Comparison of ENCODE assay signal across 8 mouse cellular contexts in the genomic region with DNA sequence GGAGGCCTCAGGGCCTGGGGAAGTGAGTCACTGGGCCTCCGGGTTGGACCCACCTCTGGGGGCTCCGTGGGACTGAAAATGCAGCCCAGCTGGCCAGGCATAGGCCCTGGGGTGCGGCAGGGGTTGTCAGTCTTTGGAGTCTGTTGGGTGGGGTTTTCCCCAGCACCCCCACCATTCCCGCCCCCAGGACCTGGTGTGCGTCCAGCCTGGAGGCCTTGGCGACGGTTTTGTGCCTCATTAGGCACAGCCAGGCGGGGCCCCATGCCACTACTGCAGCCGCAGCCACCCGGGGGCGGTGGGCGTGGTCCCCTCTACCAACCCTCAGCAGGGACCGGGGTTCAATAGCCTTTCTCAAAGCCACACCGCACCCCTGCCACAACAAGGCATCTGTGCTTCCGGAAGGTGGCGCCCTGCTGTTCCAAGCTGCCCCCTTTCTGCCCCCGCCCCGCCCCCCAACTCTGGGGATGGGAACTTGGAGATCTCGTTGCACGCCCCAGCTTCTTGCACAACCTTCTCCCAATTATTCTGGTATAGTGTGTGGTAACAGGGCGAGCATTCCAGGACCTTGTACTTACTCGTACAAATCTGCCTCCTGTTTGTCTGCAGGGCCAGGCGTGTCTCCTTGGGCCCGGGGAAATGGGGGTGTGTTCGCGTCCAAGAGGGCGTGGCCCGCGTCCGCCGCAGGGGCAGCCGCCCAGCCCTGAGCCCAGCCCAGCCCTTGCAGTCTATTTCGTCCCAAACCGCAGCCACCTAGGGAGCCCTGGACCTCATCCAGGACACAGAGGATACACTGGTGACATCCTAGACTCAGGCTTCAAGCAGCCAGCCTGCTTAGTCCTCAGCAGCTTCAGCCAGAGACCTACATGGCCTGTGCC. TPM values are rescaled to one million over a fixed set of nuclear protein-coding genes. Genes with fewer than 3 reads are reported as not detected.
A peak's percentile ranks its signal among the peaks of the same experiment; 100 is the strongest.
DNase-seq lines count a peak whose midpoint lies in the region; ATAC-seq lines count a peak whose summit lies in the region.

No protein-coding gene starts in this region.

- no peaks in the 10 kb centered on the region for H3K9me3 ChIP-seq in hindbrain, embryonic 14.5 days (ENCODE audit: control insufficient read depth, low read length)

- H3K4me3 ChIP-seq in hindbrain, embryonic 14.5 days (replicated peaks; ENCODE audit: low read length) = peak overlapping the region; percentile 24

- H3K27ac ChIP-seq in hindbrain, embryonic 14.5 days = 0 out of 2 replicates have a peak overlapping the region, but pooled peaks have one; percentile 2

- ATAC-seq in hindbrain, embryonic 14.5 days (ENCODE audit: low FRiP score) = peak; percentile 78

- peak overlapping the region; percentile 47 for H3K9ac ChIP-seq in hindbrain, embryonic 14.5 days

- H3K4me1 ChIP-seq in hindbrain, embryonic 14.5 days (replicated peaks; ENCODE audit: control insufficient read depth, insufficient read depth, low read length) = no peaks in the 10 kb centered on the region

- H3K36me3 ChIP-seq in hindbrain, embryonic 14.5 days (replicated peaks; ENCODE audit: control insufficient read depth, insufficient read depth) = no peaks in the 10 kb centered on the region

- under 1% methylated on average over 32 of the region's 34 CpGs for WGBS in hindbrain, embryonic 14.5 days

- peak overlapping the region; percentile 56 for H3K4me2 ChIP-seq in hindbrain, embryonic 14.5 days (replicated peaks)

- H3K27me3 ChIP-seq in hindbrain, embryonic 14.5 days (ENCODE audit: control insufficient read depth, insufficient read depth, low read length) = no peaks in the 10 kb centered on the region

- DNase-seq in Muller cell, postnatal 12 days (ENCODE audit: inconsistent ontology term) = peak; percentile 98
- peak; percentile 40 for DNase-seq in brain, adult 2 months (ENCODE audit: low read depth, low spot score)
- DNase-seq in gastrocnemius, adult 8-10 months (ENCODE audit: low spot score in 2 of 2) = peak; percentile 82 to 86
- no peak for DNase-seq in hindbrain, embryonic 14.5 days (ENCODE audit: low spot score)
- peak; percentile 40 to 56 for DNase-seq in layer of hippocampus, postnatal 36 days
- DNase-seq in lung, postnatal 4 days = peak; percentile 82 to 94
- DNase-seq in right cerebral cortex, postnatal 25 days = peak; percentile 29
- DNase-seq in c-Kit-positive CD71-positive TER-119-positive erythroid progenitor cells, embryonic 14.5 days (ENCODE audit: low spot score) = no peak

RNA-seq across cellular contexts. Expression of a gene that starts 26.1 kb away (rescaled TPM):
- 10 to 100 TPM; 55.6 to 60.8 (median 58.6) TPM for total RNA-seq in gastrocnemius, adult 8-10 months (2022)
- polyA plus RNA-seq in hindbrain, embryonic 14.5 days (2014; fragmentation: Nextera tagmentation; extraction: Ambion mirVana) = 12.3 and 13.0 TPM in 2 replicates
- 10 to 100 TPM; 12.2 to 14.2 TPM for total RNA-seq in layer of hippocampus, postnatal 36 days (2021)

Comparison
In these comparisons a context has a peak if more than half of its experiments do, and no peak if none do; other contexts are left out.
1. DNase-seq: peak in Muller cell, postnatal 12 days (single experiment), brain, adult 2 months (single experiment), gastrocnemius, adult 8-10 months (2 of 2), layer of hippocampus, postnatal 36 days (2 of 2), lung, postnatal 4 days (2 of 2) and right cerebral cortex, postnatal 25 days (single experiment); none in hindbrain, embryonic 14.5 days (single experiment) and c-Kit-positive CD71-positive TER-119-positive erythroid progenitor cells, embryonic 14.5 days (single experiment).